Mouse (Mus musculus) embryonic facial prominence, embryonic 11.5 days (tissue): ENCODE measurements around the gene Gm28035. TPM values are rescaled to one million over a fixed set of nuclear protein-coding genes. Genes with fewer than 3 reads are reported as not detected.

Experiments used
- ATAC-seq: fragments of 200-750 bp; cut with Nextera tagmentation; replicated peaks from 2 replicates; pipeline ENCODE4 v1.8.0; 2017; ENCODE audit warnings: low read depth; ENCODE audit not compliant: insufficient number of reproducible peaks, low FRiP score, low TSS enrichment
- DNase-seq: peaks from one replicate; pipeline ENCODE4 v3.0.0-alpha.2; 2015; ENCODE audit warnings: low spot score
- H3K27ac ChIP-seq: fragments of 300-500 bp; sonication (generic); replicated peaks from 2 replicates; pipeline ENCODE4 v1.5.1; 2014; ENCODE audit warnings: mild to moderate bottlenecking, low read depth, low read length, control low read depth
- H3K27me3 ChIP-seq: fragments of 300-500 bp; sonication (generic); 2 replicates; pipeline ENCODE4 v1.6.1; 2014; ENCODE audit warnings: mild to moderate bottlenecking, low read length, moderate library complexity, mixed read lengths; ENCODE audit not compliant: control insufficient read depth, insufficient read depth
- H3K36me3 ChIP-seq: fragments of 300-500 bp; sonication (generic); replicated peaks from 2 replicates; pipeline ENCODE4 v1.6.1; 2014; ENCODE audit warnings: low read depth, mild to moderate bottlenecking, low read length, moderate library complexity, mixed read lengths; ENCODE audit not compliant: control insufficient read depth, insufficient read depth
- H3K4me1 ChIP-seq: fragments of 300-500 bp; sonication (generic); 2 replicates; pipeline ENCODE4 v1.6.1; 2014; ENCODE audit warnings: low read length, mixed read lengths; ENCODE audit not compliant: control insufficient read depth, insufficient read depth
- H3K4me2 ChIP-seq: fragments of 300-500 bp; sonication (generic); 2 replicates; pipeline ENCODE4 v1.6.1; 2014; ENCODE audit warnings: low read depth, mild to moderate bottlenecking, control low read depth, low read length, moderate library complexity
- H3K4me3 ChIP-seq: fragments of 300-500 bp; sonication (generic); 2 replicates; pipeline ENCODE4 v1.5.1; 2014; ENCODE audit warnings: low read depth, low read length, control low read depth
- H3K9ac ChIP-seq: fragments of 300-500 bp; sonication (generic); replicated peaks from 2 replicates; pipeline ENCODE4 v1.6.1; 2014; ENCODE audit warnings: mild to moderate bottlenecking, control low read depth, low read length
- H3K9me3 ChIP-seq: fragments of 300-500 bp; sonication (generic); replicated peaks from 2 replicates; pipeline ENCODE4 v1.6.1; 2016; ENCODE audit warnings: mild to moderate bottlenecking, low read length, inconsistent platforms, mixed read lengths; ENCODE audit not compliant: control insufficient read depth
- WGBS: fragments of 180-500 bp; shearing (Covaris S2); extraction: QIAGEN DNeasy Blood & Tissue Kit; methylation state at CpG from one replicate; pipeline ENCODE4 v1.1.7; 2014; 5-methylcytosine and 5-hydroxymethylcytosine counted together
- polyA plus RNA-seq: library from polyadenylated mRNA; unstranded; fragments of >200 nt; fragmentation: Nextera tagmentation; extraction: Ambion mirVana; gene quantifications from 2 replicates; pipeline ENCODE4 v1.2.1, GENCODE M21; 2014

The Gm28035 gene
- polyA plus RNA-seq, 1 experiment from 2014 or later, result 0.13 TPM

DNA sequence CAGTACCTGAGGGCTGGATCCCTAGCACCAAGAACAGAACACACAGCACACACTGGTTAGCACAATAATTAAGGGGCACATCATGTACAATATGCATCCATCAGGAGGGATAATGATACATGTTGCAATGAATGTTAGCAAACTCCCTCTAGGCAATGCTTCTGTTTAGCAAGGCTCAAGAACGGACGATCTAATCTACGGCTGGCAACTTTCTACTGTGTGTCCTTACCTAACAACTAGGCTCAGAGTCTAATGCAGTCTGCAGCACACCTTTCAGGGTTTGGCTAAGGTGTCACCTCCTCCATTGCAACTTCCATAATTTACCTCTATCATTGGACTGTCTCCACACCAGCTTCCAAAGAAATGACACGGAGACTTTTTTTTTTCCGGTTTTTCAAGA is 24.1 kb upstream of the Gm28035 start:
- no peaks in the 10 kb centered on the region for H3K27me3 ChIP-seq
- no peaks in the 10 kb centered on the region for H3K9me3 ChIP-seq
- H3K4me3 ChIP-seq, result no peak overlapping the region
- H3K9ac ChIP-seq, result no peak overlapping the region
- H3K36me3 ChIP-seq, result no peaks in the 10 kb centered on the region
- 93% methylated on average over 5 of the region's 5 CpGs for WGBS
- H3K4me2 ChIP-seq, result no peak overlapping the region
- no peak for DNase-seq
- H3K4me1 ChIP-seq, result no peaks in the 10 kb centered on the region
- ATAC-seq, result no peak
- no peak overlapping the region for H3K27ac ChIP-seq

DNA sequence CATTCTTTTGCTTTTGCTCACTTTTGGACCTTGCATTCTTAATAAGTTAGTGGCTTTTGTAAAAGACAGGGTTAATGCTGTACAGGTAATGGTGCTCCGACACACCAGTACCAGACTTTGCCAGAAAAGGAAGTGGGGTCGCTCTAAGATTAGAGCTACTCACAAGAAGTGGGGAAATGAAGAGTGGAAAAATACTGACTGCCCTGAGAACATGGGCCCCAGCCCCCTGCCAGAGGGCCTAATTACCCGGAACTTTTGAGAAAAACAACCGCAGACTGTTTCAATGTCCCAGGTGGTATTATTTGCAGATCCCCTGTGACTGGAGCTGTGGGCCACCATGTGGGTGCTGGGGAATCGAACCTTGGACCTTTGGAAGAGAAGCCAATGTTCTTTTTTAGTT is 4.8 kb upstream of the Gm28035 start:
- H3K4me1 ChIP-seq, result peaks cover 3% of the 10 kb centered on the region; the same call in 1 of the 2 replicates
- WGBS, result 78% methylated on average over 5 of the region's 5 CpGs
- DNase-seq (no peak), ATAC-seq (no peak)
- no peak overlapping the region for H3K9ac ChIP-seq
- H3K27ac ChIP-seq, result no peak overlapping the region
- H3K36me3 ChIP-seq, result no peaks in the 10 kb centered on the region
- H3K27me3 ChIP-seq, result no peaks in the 10 kb centered on the region
- H3K4me3 ChIP-seq, result no peak overlapping the region
- no peak overlapping the region for H3K4me2 ChIP-seq
- no peaks in the 10 kb centered on the region for H3K9me3 ChIP-seq

GRCm38 (mm10) chr2:30236426-30237198 is 3.8 kb upstream of the Gm28035 start:
- no peak for ATAC-seq
- Histone ChIP-seq H3K4me3 (peak overlapping the region; percentile 85), H3K4me2 (peak overlapping the region; percentile 60), H3K27me3 (no peaks in the 10 kb centered on the region), H3K27ac (peak overlapping the region; percentile 57), H3K9me3 (no peaks in the 10 kb centered on the region), H3K4me1 (peaks cover 3% of the 10 kb centered on the region; the same call in 1 of the 2 replicates), H3K9ac (peak overlapping the region; percentile 76), H3K36me3 (no peaks in the 10 kb centered on the region)
- WGBS, result 3% methylated on average over 18 of the region's 18 CpGs
- peak; percentile 46 for DNase-seq

DNA sequence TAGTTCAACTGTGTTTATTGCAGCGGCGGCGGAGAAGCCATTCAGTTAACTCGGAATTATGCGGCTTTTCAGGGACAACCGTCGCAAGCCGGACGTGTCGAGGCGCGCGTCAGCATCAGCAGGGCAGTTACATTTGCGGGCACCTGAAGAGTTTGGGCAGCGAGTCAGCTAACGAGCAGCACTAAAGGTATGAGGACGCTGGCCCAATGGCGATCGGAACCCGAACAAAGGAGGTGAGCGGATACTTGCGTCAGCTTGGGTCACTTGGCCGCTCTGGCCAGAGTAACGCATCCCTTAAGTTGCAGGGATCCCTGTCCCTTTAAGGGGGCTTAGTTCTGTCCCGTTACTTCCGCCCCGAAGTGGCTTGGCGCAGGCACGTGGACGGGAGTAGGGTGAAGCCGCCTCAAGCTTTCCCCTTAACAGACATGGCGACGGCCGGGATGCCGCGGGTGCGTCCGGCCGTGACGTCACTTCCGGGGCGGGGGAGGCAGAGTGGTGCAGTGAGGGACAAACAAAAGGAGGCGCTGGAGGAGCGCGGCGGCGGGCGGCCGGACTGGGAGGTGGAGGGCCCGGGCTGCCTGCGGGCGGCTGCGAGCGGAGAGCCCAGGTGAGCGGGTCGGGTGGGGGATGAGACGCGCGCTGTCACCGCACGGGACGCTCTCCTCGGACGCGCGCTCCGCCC is 3.0 kb upstream of the Gm28035 start, which contains the start of gene Lrrc8a:
Lrrc8a (plus strand) TSS at position 517 of the 682 bp plus-strand sequence.
- H3K4me1 ChIP-seq, result peaks cover 3% of the 10 kb centered on the region; the same call in 1 of the 2 replicates
- no peaks in the 10 kb centered on the region for H3K36me3 ChIP-seq

DNA sequence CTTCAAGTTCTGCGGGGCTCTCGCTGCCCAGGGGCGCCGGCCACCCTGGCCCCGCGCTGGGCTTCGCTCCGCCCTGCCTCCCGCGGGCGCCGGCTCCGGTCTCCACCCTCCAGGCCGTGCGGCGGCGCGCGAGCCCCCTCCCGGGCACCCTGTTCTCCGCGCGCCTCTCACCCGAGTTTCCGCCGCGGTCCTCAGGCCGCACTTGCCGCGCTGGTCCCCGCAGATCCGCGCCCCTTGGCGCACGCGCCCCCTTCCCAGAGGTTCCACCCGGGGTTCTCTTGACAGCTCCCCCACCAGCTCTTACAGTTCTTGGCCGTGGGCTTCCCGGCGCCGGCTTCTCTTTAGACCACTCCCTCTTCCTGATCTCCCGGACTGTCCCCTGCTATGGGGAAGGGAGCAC is 2.5 kb upstream of the Gm28035 start:
- H3K4me2 ChIP-seq, result peak overlapping the region; percentile 62
- H3K36me3 ChIP-seq, result no peaks in the 10 kb centered on the region
- peaks cover 3% of the 10 kb centered on the region; the same call in 1 of the 2 replicates for H3K4me1 ChIP-seq
- peak overlapping the region; percentile 86 for H3K9ac ChIP-seq
- H3K4me3 ChIP-seq, result peak overlapping the region; percentile 85
- H3K27ac ChIP-seq, result peak overlapping the region; percentile 79
- H3K9me3 ChIP-seq, result no peaks in the 10 kb centered on the region
- peak; percentile 87 for ATAC-seq
- H3K27me3 ChIP-seq, result no peaks in the 10 kb centered on the region
- under 1% methylated on average over 32 of the region's 42 CpGs for WGBS
- peak; percentile 61 for DNase-seq

More for the DNA sequence above, 3.0 kb upstream of the Gm28035 start, which contains the start of gene Lrrc8a:
- peak within 1 kb of the TSS; percentile 85 for H3K4me3 ChIP-seq
- peak; percentile 97 for ATAC-seq
- H3K27ac ChIP-seq, result peak within 1 kb of the TSS; percentile 79
- peak within 1 kb of the TSS; percentile 62 for H3K4me2 ChIP-seq
- H3K9me3 ChIP-seq, result no peaks in the 10 kb centered on the region
- H3K27me3 ChIP-seq, result no peaks in the 10 kb centered on the region
- H3K9ac ChIP-seq, result peak within 1 kb of the TSS; percentile 86
- peak; percentile 99 for DNase-seq
- under 1% methylated on average over 66 of the region's 67 CpGs for WGBS

DNA sequence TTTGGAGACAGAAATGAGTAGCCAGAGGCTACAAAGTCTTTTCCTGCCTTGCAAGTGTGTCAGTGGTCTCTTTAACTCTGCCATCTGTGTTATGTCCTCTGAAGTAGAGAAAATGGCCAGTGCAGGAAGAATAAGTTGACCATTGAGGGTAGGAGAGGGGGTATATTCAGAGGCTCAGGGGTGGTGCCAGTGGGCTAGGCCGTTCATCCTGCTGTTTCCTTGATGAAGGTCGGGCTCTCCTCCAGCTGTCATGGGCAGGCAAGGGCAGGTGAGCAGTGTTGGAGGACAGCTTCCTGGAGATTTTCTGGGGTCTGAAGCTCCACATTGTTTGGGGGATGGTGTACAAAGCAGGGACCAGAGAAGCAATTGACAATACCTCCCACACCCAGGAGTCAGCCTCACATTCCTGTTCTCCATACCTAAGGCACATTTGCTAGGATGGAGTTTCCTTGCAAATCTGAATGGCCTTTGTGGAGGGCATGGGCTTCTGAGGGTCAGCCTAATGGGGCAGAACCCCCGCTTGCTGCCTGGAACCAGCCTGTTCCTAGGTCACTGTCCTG is 1.4 kb upstream of the Gm28035 start:
- DNase-seq, result no peak
- H3K9ac ChIP-seq, result peak overlapping the region; percentile 86
- WGBS, result 80% methylated on average over 3 of the region's 3 CpGs
- no peaks in the 10 kb centered on the region for H3K9me3 ChIP-seq
- ATAC-seq, result no peak
- H3K36me3 ChIP-seq, result peaks cover 2% of the 10 kb centered on the region; the same call in 1 of the 2 replicates
- H3K4me1 ChIP-seq, result peaks cover 3% of the 10 kb centered on the region; the same call in 1 of the 2 replicates
- H3K27ac ChIP-seq, result no peak overlapping the region
- H3K27me3 ChIP-seq, result no peaks in the 10 kb centered on the region
- H3K4me3 ChIP-seq, result peak overlapping the region; percentile 85
- peak overlapping the region; percentile 62 for H3K4me2 ChIP-seq

- Histone ChIP-seq H3K27me3 (no peaks in the 10 kb centered on the region), H3K4me1 (peaks cover 3% of the 10 kb centered on the region; the same call in 1 of the 2 replicates), H3K9me3 (no peaks in the 10 kb centered on the region), H3K4me3 (no peak overlapping the region), H3K9ac (no peak overlapping the region), H3K27ac (no peak overlapping the region), H3K4me2 (no peak overlapping the region), H3K36me3 (peaks cover 2% of the 10 kb centered on the region; the same call in 1 of the 2 replicates)
- WGBS, result 91% methylated on average over 4 of the region's 4 CpGs
- DNase-seq, result no peak
- no peak for ATAC-seq
Measured at GRCm38 (mm10) chr2:30239777-30240176, 590 bp upstream of the Gm28035 start.
